Mouse (Mus musculus) forebrain, postnatal 0 days (tissue): Measurements from ENCODE around the gene Gpr142. TPM values are rescaled to one million over a fixed set of nuclear protein-coding genes. Genes with fewer than 3 reads are reported as not detected.

Experiments
- ATAC-seq: fragments of 200-750 bp; cut with Nextera tagmentation; 2 replicates; pipeline ENCODE4 v1.8.0; 2017; ENCODE audit warnings: mild to moderate bottlenecking, moderate library complexity
- DNase-seq: peaks from one replicate; pipeline ENCODE4 v3.0.0-alpha.2; 2015
- H3K27ac ChIP-seq: fragments of 300-500 bp; sonication (generic); 2 replicates; pipeline ENCODE4 v1.5.1; 2014; ENCODE audit warnings: low read depth, mild to moderate bottlenecking, antibody characterized with exemption, low read length, moderate library complexity, mixed read lengths
- H3K27me3 ChIP-seq: fragments of 300-500 bp; sonication (generic); 2 replicates; pipeline ENCODE4 v1.6.1; 2014; ENCODE audit warnings: mild to moderate bottlenecking, low read length, mixed read lengths; ENCODE audit not compliant: insufficient read depth
- H3K36me3 ChIP-seq: fragments of 300-500 bp; sonication (generic); 2 replicates; pipeline ENCODE4 v1.6.1; 2014; ENCODE audit warnings: mild to moderate bottlenecking, moderate library complexity; ENCODE audit not compliant: insufficient read depth
- H3K4me1 ChIP-seq: fragments of 300-500 bp; sonication (generic); 2 replicates; pipeline ENCODE4 v1.6.1; 2014; ENCODE audit warnings: antibody characterized with exemption; ENCODE audit not compliant: insufficient read depth
- H3K4me2 ChIP-seq: fragments of 300-500 bp; sonication (generic); 2 replicates; pipeline ENCODE4 v1.6.1; 2014; ENCODE audit warnings: low read depth, mild to moderate bottlenecking, moderate library complexity
- H3K4me3 ChIP-seq: fragments of 300-500 bp; sonication (generic); 2 replicates; pipeline ENCODE4 v1.5.1; 2014; ENCODE audit warnings: low read depth, low read length, mixed read lengths
- H3K9ac ChIP-seq: fragments of 300-500 bp; sonication (generic); 2 replicates; pipeline ENCODE4 v1.6.1; 2014; ENCODE audit warnings: mild to moderate bottlenecking
- H3K9me3 ChIP-seq: fragments of 300-500 bp; sonication (generic); 2 replicates; pipeline ENCODE4 v1.6.1; 2016; ENCODE audit warnings: low read length
- CTCF ChIP-seq: sonication (generic); IDR thresholded peaks from 2 replicates; pipeline ENCODE4 v1.5.1; 2016; ENCODE audit warnings: antibody characterized with exemption, control low read depth, low read depth
- WGBS: fragments of 180-500 bp; shearing (Covaris S2); extraction: QIAGEN DNeasy Blood & Tissue Kit; methylation state at CpG from one replicate; pipeline ENCODE4 v1.1.7; 2014; 5-methylcytosine and 5-hydroxymethylcytosine counted together
- polyA plus RNA-seq: library from polyadenylated mRNA; unstranded; fragments of >200 nt; fragmentation: Nextera tagmentation; extraction: Ambion mirVana; gene quantifications from 2 replicates; pipeline ENCODE4 v1.2.1, GENCODE M21; 2015
- total RNA-seq: library from RNA; depleted of rRNA; stranded (reverse); fragments of >200 nt; gene quantifications from 2 replicates; pipeline ENCODE4 v1.2.3, GENCODE M21; 2014

Gpr142 gene
- total and polyA plus RNA-seq, 2 experiments from 2014 or later = not detected

DNA sequence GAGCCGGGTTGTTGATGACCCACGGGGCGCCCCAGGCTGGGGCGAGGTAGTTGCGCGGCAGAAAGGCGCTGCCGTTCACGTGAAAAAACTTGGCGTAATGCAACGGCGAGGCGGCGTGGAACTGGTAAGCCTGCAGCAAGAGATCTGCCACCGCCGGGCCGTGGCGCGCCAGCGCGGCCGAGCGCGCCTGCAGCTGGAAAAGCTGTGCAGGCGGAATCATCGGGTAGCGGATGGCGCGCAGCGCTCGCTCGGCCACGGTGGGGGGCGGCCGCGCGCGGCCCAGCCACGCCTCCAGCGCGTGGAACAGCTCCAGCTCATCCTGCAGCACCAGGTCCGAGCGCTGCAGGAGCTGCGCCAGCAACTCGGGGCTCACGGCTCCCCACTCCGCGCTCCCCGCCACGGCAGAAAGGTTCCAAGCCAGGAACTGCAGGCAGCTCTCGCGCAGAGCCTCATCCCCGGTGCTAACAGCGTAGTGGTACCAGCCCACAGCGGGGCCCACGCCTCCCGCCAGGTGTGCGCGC lies 6.8 kb upstream of the Gpr142 start:
- no peaks in the 10 kb centered on the region for H3K9me3 ChIP-seq
- H3K4me2 ChIP-seq = peak overlapping the region; percentile 72
- peak; percentile 83 for DNase-seq
- H3K27ac ChIP-seq = peak overlapping the region; percentile 95
- no peaks in the 10 kb centered on the region for H3K36me3 ChIP-seq
- ATAC-seq = peak; percentile 5; the same call in 1 of the 2 replicates
- no peak for TF ChIP-seq CTCF
- peak overlapping the region; percentile 47 for H3K4me3 ChIP-seq
- H3K4me1 ChIP-seq = peaks cover 31% of the 10 kb centered on the region
- peaks cover 10% of the 10 kb centered on the region; the same call in 1 of the 2 replicates for H3K27me3 ChIP-seq
- WGBS = 3% methylated on average over 55 of the region's 59 CpGs
- peak overlapping the region; percentile 63 for H3K9ac ChIP-seq

DNA sequence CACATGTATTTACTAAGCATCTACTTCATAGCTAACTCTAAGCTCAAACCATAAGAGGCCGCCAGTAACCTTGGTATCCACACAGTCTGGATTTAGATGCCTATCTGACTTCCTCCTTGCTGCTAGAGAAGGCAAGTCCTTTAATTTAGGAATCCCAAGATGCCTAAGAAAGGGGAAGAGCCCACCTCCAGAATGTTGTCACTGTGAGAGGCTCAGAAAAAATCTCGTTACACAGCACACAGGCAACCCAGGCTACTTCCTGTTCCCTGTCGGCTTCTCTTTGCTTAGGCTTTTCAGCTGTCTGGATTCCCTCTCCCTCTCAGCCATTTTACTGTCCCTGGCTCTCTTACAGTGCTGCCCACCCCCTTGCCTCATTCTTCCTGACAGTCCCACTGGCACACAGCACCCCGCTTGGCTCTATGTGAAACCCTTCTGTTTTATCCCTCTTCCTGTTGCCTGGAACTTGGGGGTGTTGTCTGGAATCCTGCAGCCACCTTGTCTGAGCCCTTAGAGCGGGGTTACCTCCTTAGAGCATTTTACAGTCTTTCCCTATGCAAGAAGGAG lies 5.7 kb upstream of the Gpr142 start:
- WGBS = 44% methylated on average over 5 of the region's 5 CpGs
- Histone ChIP-seq H3K36me3 (no peaks in the 10 kb centered on the region), H3K9me3 (no peaks in the 10 kb centered on the region), H3K4me2 (peak overlapping the region; percentile 72), H3K27ac (peak overlapping the region; percentile 95), H3K9ac (no peak overlapping the region), H3K27me3 (0 out of 2 replicates have a peak, but pooled peaks cover 3% of the 10 kb centered on the region), H3K4me1 (peaks cover 31% of the 10 kb centered on the region), H3K4me3 (no peak overlapping the region)
- DNase-seq = peak; percentile 41
- ATAC-seq = no peak
- no peak for TF ChIP-seq CTCF

DNA sequence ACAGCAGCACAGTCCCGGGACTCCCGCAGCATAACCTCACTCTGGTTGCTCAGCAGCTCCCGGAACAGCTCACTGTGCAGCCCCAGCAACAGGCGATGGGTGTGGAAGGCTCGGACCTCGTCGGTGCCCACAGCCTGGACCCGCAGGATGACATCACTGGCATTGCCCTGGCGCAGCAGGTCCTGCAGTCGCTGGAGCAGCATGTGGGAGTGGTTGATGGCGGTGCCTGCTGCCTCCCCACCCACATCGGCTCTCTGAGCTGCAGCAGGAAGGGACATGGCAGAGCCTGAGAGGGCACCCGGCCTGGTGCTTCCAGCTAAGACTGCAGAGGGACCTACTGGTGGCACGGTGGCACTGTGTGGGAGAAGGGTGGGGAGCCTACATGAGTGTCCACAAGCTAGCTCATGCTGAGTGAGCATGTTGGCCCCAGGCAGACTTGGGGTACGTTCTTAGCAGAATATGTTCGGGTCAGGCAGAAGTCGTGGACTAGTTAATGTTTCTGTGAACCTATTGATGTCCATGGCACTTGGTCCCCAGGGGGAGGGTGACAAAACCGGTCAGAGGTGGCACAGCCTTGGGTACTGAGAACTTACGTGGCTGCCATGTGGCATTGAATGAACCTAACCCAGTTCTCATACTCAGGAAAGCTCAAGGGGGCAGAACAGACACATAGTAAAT lies 4.7 kb upstream of the Gpr142 start:
- ATAC-seq = no peak
- Histone ChIP-seq H3K4me2 (peak overlapping the region; percentile 11), H3K4me1 (peaks cover 31% of the 10 kb centered on the region), H3K27ac (peak overlapping the region; percentile 95; the same call in 1 of the 2 replicates), H3K27me3 (0 out of 2 replicates have a peak, but pooled peaks cover 3% of the 10 kb centered on the region), H3K9ac (no peak overlapping the region), H3K36me3 (no peaks in the 10 kb centered on the region), H3K4me3 (no peak overlapping the region), H3K9me3 (no peaks in the 10 kb centered on the region)
- no peak for DNase-seq
- 54% methylated on average over 19 of the region's 19 CpGs for WGBS
- no peak for TF ChIP-seq CTCF

DNA sequence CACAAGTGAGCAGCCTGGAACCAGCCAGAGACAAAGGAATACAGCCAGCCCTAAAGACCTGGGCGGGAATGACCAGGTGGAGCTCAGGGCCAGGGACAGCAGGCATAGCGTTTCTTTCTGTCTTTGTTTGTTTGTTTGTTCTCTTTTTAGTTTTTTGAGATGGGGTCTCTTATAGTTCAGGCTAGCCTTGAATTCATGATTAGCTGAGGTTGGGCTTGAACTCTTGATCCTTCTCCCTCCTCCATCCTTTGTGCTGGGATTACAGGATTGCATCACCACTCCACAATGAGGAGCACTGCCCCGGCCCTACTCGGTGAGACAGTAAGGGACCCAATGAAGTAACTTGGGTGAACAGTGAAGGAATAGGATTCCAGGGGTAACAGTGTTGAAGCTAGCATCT lies 4.0 kb upstream of the Gpr142 start:
- no peak overlapping the region for H3K4me3 ChIP-seq
- no peak for TF ChIP-seq CTCF
- peak overlapping the region; percentile 95 for H3K27ac ChIP-seq
- peak overlapping the region; percentile 41; the same call in 1 of the 2 replicates for H3K9ac ChIP-seq
- no peaks in the 10 kb centered on the region for H3K36me3 ChIP-seq
- ATAC-seq (no peak), DNase-seq (no peak)
- no peaks in the 10 kb centered on the region for H3K9me3 ChIP-seq
- 23% methylated on average over 4 of the region's 4 CpGs for WGBS
- H3K27me3 ChIP-seq = 0 out of 2 replicates have a peak, but pooled peaks cover 3% of the 10 kb centered on the region
- H3K4me2 ChIP-seq = peak overlapping the region; percentile 49
- peaks cover 31% of the 10 kb centered on the region for H3K4me1 ChIP-seq

DNA sequence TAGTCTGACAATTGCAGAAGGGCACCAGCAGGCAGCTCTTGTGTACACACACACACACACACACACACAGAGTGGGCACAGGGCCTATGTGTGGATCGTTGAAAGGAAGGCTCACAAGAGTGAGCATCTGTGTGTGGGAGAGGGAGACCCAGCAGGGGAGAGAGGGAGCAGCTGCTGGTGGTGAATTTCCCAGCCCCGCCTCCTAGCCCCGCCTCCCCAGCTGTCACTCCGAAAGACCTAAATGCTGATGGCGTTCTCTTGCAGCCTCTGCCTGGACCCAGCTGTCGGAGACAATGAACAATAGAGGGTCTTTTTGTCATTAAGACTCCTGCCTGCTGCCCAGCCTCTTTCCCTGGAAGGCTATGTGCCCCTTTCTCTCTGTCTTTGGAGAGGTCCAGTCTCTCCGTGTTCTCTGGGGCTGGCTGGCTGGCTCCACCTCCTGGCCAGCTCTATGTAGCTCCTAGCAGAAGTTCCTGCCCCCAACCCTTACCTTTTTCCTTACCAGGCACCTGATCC lies 3.4 kb upstream of the Gpr142 start:
- no peaks in the 10 kb centered on the region for H3K9me3 ChIP-seq
- H3K4me3 ChIP-seq = peak overlapping the region; percentile 24
- no peaks in the 10 kb centered on the region for H3K36me3 ChIP-seq

DNA sequence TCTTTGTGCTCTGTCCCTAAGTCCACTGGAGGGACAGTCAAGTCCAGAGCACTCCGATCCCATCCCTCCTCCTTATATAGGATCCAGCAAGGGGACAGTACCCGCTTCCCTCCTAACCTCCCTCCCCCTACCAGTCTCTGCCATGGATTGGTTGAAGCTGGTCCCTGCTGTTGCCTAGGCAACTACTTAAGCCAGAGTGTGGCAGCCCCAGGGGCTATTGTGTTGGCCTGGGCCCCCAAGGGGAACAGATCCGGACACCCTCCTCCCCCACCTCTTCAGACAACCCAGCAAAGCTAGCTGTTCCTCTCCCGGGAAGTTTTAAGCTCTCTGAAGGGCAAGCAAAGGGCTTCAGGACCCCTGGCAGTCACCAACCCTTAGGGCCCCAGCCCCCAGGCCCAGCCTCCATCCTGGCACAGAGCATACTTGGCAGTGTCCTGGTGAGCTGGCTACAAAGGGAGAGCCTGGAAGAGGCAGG lies 2.8 kb upstream of the Gpr142 start, which contains the start of gene Btbd17:
Gene Btbd17 (minus strand): TSS at position 98 of the 475 bp plus-strand sequence.
- Histone ChIP-seq H3K4me2 (peak within 1 kb of the TSS; percentile 49), H3K9me3 (no peaks in the 10 kb centered on the region), H3K9ac (peak within 1 kb of the TSS; percentile 41), H3K4me1 (peaks cover 31% of the 10 kb centered on the region), H3K27me3 (no peaks in the 10 kb centered on the region), H3K4me3 (peak within 1 kb of the TSS; percentile 24), H3K27ac (peak within 1 kb of the TSS; percentile 95), H3K36me3 (no peaks in the 10 kb centered on the region)
- peak; percentile 77 for ATAC-seq
- under 1% methylated on average over 4 of the region's 4 CpGs for whole genome bisulfite sequencing
- no peak for TF ChIP-seq CTCF
- DNase-seq = peak; percentile 82

More for the DNA sequence above, 3.4 kb upstream of the Gpr142 start:
- DNase-seq (peak; percentile 94), ATAC-seq (peak; percentile 87)
- TF ChIP-seq CTCF = peak; percentile 26
- Histone ChIP-seq H3K9ac (peak overlapping the region; percentile 41), H3K4me1 (peaks cover 31% of the 10 kb centered on the region), H3K27me3 (no peaks in the 10 kb centered on the region), H3K4me2 (peak overlapping the region; percentile 49), H3K27ac (peak overlapping the region; percentile 95)
- under 1% methylated on average over 7 of the region's 7 CpGs for WGBS
